Mouse (Mus musculus): ENCODE results near the gene Fbf1. TPM values are rescaled to one million over a fixed set of nuclear protein-coding genes. Genes with fewer than 3 reads are reported as not detected.

The Fbf1 gene
- polyA plus RNA-seq, 1 experiment, result 26.2 TPM

GRCm38 (mm10) chr11:116105065-116105464 lies 62.9 kb downstream of the Fbf1 start:
- Histone ChIP-seq H3K36me3 (ENCODE audit: control insufficient read depth, insufficient read depth, low read length, poor library complexity, severe bottlenecking) (no peaks in the 10 kb centered on the region), H3K4me3 (ENCODE audit: low read depth, low read length) (no peak overlapping the region), H3K9ac (ENCODE audit: low read depth, poor library complexity, severe bottlenecking) (no peak overlapping the region), H3K9me3 (replicated peaks; ENCODE audit: control insufficient read depth, insufficient read depth, low read length, poor library complexity, severe bottlenecking) (no peaks in the 10 kb centered on the region), H3K4me1 (ENCODE audit: control insufficient read depth, insufficient read depth, low read length) (peaks cover 16% of the 10 kb centered on the region), H3K27me3 (ENCODE audit: control insufficient read depth, insufficient read depth, low read length, poor library complexity, severe bottlenecking) (peaks cover 9% of the 10 kb centered on the region), H3K27ac (ENCODE audit: insufficient read depth, low read length) (no peak overlapping the region)
- TF ChIP-seq POLR2A (IDR thresholded peaks at IDR 0.05; ENCODE audit: insufficient read depth, low read length) (no peak), CTCF (IDR thresholded peaks at IDR 0.05; ENCODE audit: low read depth, low read length) (no peak)

- Histone ChIP-seq H3K4me1 (ENCODE audit: control insufficient read depth, insufficient read depth, low read length) (peaks cover 16% of the 10 kb centered on the region), H3K36me3 (ENCODE audit: control insufficient read depth, insufficient read depth, low read length, poor library complexity, severe bottlenecking) (no peaks in the 10 kb centered on the region), H3K9me3 (replicated peaks; ENCODE audit: control insufficient read depth, insufficient read depth, low read length, poor library complexity, severe bottlenecking) (no peaks in the 10 kb centered on the region), H3K4me3 (ENCODE audit: low read depth, low read length) (no peak overlapping the region), H3K27ac (ENCODE audit: insufficient read depth, low read length) (peak overlapping the region; percentile 29), H3K9ac (ENCODE audit: low read depth, poor library complexity, severe bottlenecking) (no peak overlapping the region), H3K27me3 (ENCODE audit: control insufficient read depth, insufficient read depth, low read length, poor library complexity, severe bottlenecking) (0 out of 2 replicates have a peak, but pooled peaks cover 2% of the 10 kb centered on the region)
- TF ChIP-seq EP300 (IDR thresholded peaks at IDR 0.05; ENCODE audit: insufficient read depth, low read depth, low read length), result peak; percentile 82
- no peak for TF ChIP-seq POLR2A (IDR thresholded peaks at IDR 0.05; ENCODE audit: insufficient read depth, low read length)
- no peak for TF ChIP-seq CTCF (IDR thresholded peaks at IDR 0.05; ENCODE audit: low read depth, low read length)
Measured at GRCm38 (mm10) chr11:116104006-116104646, 63.8 kb downstream of the Fbf1 start.

GRCm38 (mm10) chr11:116103572-116103971 lies 64.4 kb downstream of the Fbf1 start:
- Histone ChIP-seq H3K36me3 (ENCODE audit: control insufficient read depth, insufficient read depth, low read length, poor library complexity, severe bottlenecking) (no peaks in the 10 kb centered on the region), H3K9me3 (replicated peaks; ENCODE audit: control insufficient read depth, insufficient read depth, low read length, poor library complexity, severe bottlenecking) (no peaks in the 10 kb centered on the region), H3K4me1 (ENCODE audit: control insufficient read depth, insufficient read depth, low read length) (peaks cover 16% of the 10 kb centered on the region), H3K4me3 (ENCODE audit: low read depth, low read length) (no peak overlapping the region), H3K27me3 (ENCODE audit: control insufficient read depth, insufficient read depth, low read length, poor library complexity, severe bottlenecking) (0 out of 2 replicates have a peak, but pooled peaks cover 2% of the 10 kb centered on the region), H3K27ac (ENCODE audit: insufficient read depth, low read length) (no peak overlapping the region), H3K9ac (ENCODE audit: low read depth, poor library complexity, severe bottlenecking) (no peak overlapping the region)
- TF ChIP-seq EP300 (IDR thresholded peaks at IDR 0.05; ENCODE audit: insufficient read depth, low read depth, low read length), result no peak
- TF ChIP-seq CTCF (IDR thresholded peaks at IDR 0.05; ENCODE audit: low read depth, low read length), result no peak

- no peaks in the 10 kb centered on the region for H3K36me3 ChIP-seq (ENCODE audit: control insufficient read depth, insufficient read depth, low read length, poor library complexity, severe bottlenecking)
- TF ChIP-seq EP300 (IDR thresholded peaks at IDR 0.05; ENCODE audit: insufficient read depth, low read depth, low read length) (no peak), CTCF (IDR thresholded peaks at IDR 0.05; ENCODE audit: low read depth, low read length) (no peak), POLR2A (IDR thresholded peaks at IDR 0.05; ENCODE audit: insufficient read depth, low read length) (no peak)
- H3K9me3 ChIP-seq (replicated peaks; ENCODE audit: control insufficient read depth, insufficient read depth, low read length, poor library complexity, severe bottlenecking), result no peaks in the 10 kb centered on the region
- H3K4me1 ChIP-seq (ENCODE audit: control insufficient read depth, insufficient read depth, low read length), result peaks cover 16% of the 10 kb centered on the region
- peak overlapping the region; percentile 32 for H3K9ac ChIP-seq (ENCODE audit: low read depth, poor library complexity, severe bottlenecking)
- H3K27me3 ChIP-seq (ENCODE audit: control insufficient read depth, insufficient read depth, low read length, poor library complexity, severe bottlenecking), result no peaks in the 10 kb centered on the region
- H3K27ac ChIP-seq (ENCODE audit: insufficient read depth, low read length), result peak overlapping the region; percentile 82
- H3K4me3 ChIP-seq (ENCODE audit: low read depth, low read length), result no peak overlapping the region
Measured at GRCm38 (mm10) chr11:116102472-116102871, 65.5 kb downstream of the Fbf1 start.

- H3K27me3 ChIP-seq (ENCODE audit: control insufficient read depth, insufficient read depth, low read length, poor library complexity, severe bottlenecking), result no peaks in the 10 kb centered on the region
- TF ChIP-seq EP300 (IDR thresholded peaks at IDR 0.05; ENCODE audit: insufficient read depth, low read depth, low read length) (0 out of 2 replicates have a peak, but pooled peaks have one; percentile 35), CTCF (IDR thresholded peaks at IDR 0.05; ENCODE audit: low read depth, low read length) (no peak)
- H3K27ac ChIP-seq (ENCODE audit: insufficient read depth, low read length), result peak overlapping the region; percentile 82
- H3K4me1 ChIP-seq (ENCODE audit: control insufficient read depth, insufficient read depth, low read length), result peaks cover 16% of the 10 kb centered on the region
- no peaks in the 10 kb centered on the region for H3K9me3 ChIP-seq (replicated peaks; ENCODE audit: control insufficient read depth, insufficient read depth, low read length, poor library complexity, severe bottlenecking)
- H3K9ac ChIP-seq (ENCODE audit: low read depth, poor library complexity, severe bottlenecking), result peak overlapping the region; percentile 32
- H3K36me3 ChIP-seq (ENCODE audit: control insufficient read depth, insufficient read depth, low read length, poor library complexity, severe bottlenecking), result no peaks in the 10 kb centered on the region
- H3K4me3 ChIP-seq (ENCODE audit: low read depth, low read length), result no peak overlapping the region
Measured at GRCm38 (mm10) chr11:116101931-116102381, 66.0 kb downstream of the Fbf1 start.

GRCm38 (mm10) chr11:116100839-116101238 lies 67.1 kb downstream of the Fbf1 start:
- H3K27ac ChIP-seq (ENCODE audit: insufficient read depth, low read length), result peak overlapping the region; percentile 82
- H3K36me3 ChIP-seq (ENCODE audit: control insufficient read depth, insufficient read depth, low read length, poor library complexity, severe bottlenecking), result no peaks in the 10 kb centered on the region
- peaks cover 10% of the 10 kb centered on the region for H3K4me1 ChIP-seq (ENCODE audit: control insufficient read depth, insufficient read depth, low read length)
- H3K4me3 ChIP-seq (ENCODE audit: low read depth, low read length), result no peak overlapping the region
- H3K9ac ChIP-seq (ENCODE audit: low read depth, poor library complexity, severe bottlenecking), result peak overlapping the region; percentile 33; the same call in 1 of the 2 replicates
- H3K9me3 ChIP-seq (replicated peaks; ENCODE audit: control insufficient read depth, insufficient read depth, low read length, poor library complexity, severe bottlenecking), result no peaks in the 10 kb centered on the region
- no peaks in the 10 kb centered on the region for H3K27me3 ChIP-seq (ENCODE audit: control insufficient read depth, insufficient read depth, low read length, poor library complexity, severe bottlenecking)
- TF ChIP-seq EP300 (IDR thresholded peaks at IDR 0.05; ENCODE audit: insufficient read depth, low read depth, low read length) (no peak), POLR2A (IDR thresholded peaks at IDR 0.05; ENCODE audit: insufficient read depth, low read length) (no peak), CTCF (IDR thresholded peaks at IDR 0.05; ENCODE audit: low read depth, low read length) (no peak)

Measured in ES-Bruce4 (cell line).